Mouse (Mus musculus): ENCODE results near the gene Fgf13.

The Fgf13 gene

DNA sequence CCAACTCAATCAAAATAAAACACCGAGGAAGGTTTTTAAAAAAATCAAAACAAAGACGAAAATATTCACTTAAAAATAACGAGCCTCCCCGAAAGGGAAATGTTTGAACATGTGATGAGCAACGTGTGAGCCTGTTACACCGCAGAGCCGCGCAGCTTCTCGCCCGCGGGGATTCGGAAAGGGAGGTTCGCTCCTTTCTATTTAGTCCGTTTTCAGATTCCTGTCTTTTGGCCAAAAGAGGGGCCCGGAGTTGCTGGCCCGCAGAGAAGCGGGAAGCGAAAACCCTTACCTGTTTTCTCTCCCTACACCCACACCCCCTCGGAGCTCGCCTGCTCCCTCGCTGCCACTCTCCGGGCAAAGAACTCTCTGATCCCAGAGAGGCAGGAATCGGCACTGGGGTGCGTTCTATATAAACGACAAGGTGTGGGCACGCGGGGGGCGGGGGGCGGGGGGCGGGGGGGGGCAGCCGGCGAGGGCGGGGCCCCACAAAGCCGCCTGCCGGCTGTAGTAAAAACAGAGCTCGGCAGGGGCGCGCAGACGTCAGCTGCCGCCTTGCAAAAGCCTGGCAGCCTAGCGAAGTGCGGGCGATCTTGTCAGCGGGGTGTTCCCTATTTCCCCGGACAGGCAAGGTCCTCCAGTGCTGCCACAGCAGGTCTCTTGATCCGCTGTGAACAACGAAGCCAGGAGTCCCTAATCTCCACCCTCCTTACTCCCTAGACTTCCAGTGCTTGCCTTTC is at the start of gene Fgf13:
Fgf13 (minus strand) TSS at position 377 of the 737 bp plus-strand sequence.
- peak; percentile 11 for DNase-seq

DNA sequence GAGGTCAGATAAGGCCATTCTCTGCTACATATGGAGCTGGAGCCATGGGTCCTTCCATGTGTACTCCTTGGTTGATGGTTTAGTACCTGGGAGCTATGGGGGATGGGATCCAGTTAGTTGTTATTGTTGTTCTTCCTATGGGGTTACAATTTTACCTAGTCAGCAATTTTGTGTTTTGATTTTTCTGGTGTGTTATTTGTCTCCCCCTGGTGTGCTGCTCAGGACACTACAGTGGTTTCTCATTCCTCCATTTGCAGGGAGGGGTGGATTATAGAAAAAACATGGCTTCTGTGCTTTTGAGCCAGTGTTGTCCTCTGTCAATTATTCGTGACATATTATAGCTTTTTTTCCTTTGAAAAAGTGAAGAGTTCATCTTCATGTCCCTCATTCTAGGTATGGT is 38.7 kb upstream of the Fgf13 start:
- DNase-seq: no peak

- no peak for DNase-seq
Observed at GRCm38 (mm10) chrX:59589050-59589449, 21.2 kb upstream of the Fgf13 start.

- no peak for DNase-seq
Observed at GRCm38 (mm10) chrX:59585508-59586186, 17.8 kb upstream of the Fgf13 start.

DNA sequence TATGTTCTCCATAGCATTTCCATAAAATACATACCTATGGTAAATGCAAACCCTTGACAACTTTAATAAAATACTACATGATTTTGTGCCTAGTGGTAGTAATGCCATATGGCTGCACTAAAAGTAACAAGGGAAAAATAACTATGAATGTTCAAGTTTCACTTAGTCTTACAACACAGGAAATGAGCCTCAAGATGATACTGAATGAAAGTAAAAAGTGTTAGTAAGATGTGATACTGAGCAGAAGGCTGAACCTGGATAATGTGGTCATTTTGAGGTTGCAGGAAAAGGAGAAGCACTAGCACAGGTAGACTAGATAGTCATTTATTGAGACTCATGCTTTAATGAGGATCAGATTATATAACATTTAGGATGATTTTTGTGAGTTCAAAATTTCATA is 16.2 kb upstream of the Fgf13 start:
- no peak for DNase-seq

DNA sequence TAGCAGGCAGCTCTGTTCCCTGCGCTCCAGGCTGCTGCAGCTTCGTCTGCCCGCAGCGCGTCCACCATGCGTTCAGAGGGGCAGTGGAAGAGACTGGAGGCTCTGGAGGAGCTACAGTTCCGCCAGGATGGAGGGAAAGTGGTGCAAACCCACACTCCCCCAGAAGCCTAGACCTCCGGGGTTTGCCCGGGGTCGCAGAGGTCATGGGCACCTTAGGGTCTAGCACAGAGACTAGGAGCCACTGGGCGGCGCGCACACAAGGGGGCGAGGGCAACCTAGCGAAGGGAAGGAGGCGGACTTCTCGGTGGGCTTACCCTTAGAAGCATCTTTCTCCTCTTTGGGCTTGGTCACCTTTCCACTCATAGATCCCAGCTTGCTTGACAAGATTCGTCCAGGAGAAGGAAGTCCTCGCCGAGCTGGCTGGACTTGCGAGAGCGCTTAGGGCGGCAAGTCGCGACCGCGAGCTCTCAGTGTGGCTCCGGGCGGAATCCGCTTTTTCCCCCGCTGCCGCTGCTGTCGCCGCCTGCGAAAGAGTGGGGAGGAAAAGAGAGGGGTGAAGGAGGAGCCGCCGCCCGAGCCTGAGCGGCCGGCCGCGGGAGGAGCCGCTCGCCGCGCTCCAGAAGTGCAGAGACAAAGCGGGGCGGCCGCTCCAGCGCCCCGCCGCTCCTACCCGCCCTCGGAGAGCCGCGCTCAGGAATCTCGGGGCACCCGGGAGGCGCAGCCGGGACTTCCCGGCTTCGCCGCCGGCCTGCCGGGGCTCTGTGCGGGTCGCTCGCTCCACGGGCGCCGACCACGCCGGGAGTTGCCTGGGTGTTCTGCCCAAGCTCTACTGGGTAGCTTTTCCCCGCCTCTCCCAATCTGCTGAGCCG is 811 bp downstream of the Fgf13 start:
- peak; percentile 4 for DNase-seq

DNA sequence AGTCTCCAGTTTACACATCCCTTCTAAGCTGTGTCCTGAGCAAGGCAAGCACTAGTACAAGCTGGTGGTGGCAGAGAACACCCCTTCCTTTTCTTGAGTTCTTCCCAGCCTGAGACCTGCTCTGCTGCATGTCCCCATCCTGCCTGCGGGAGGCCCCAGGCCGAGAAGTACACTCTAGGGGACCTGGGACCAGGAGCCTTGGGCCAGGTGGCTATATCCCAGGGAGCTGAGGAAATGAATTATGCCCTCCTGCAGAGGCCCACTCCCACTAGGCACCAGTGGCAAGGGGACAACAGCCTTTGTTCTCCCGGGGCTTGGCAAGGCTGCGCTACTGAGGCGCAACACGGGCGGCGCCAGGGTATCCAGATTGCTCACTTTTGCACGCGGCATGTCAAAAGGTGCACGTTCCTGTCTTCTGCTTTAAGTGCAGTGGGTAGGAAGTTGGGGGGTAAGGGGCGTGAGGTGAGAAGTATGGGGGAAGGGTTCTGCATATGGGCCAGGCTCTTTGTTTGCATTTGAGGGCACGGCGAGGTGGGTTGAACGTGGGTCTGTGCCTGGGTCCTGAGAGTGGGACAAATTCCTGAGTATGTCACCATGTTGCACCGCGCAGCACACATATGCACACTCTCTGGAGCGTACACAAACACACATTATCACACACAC is 1.7 kb downstream of the Fgf13 start:
- peak; percentile 3 for DNase-seq

GRCm38 (mm10) chrX:59547931-59548330 is 19.9 kb downstream of the Fgf13 start:
- DNase-seq: no peak

DNA sequence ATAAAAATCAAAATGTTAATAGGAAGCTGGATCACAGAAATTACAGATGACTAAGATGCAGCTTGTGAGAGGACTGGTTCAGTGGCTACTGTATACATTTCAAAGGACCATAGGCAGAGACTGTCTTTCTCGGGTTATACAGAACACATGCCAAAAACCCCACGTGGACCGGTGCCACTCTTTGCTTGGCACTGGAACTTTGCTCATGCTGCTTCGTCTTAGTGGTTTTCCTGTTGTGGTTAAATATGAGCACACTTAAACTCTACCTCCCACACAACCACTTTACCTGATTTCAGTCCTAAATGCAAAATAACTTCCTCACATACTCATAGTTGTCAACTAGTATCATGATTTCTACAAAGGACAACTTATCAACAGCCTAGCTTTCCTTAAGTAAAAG is 59.6 kb downstream of the Fgf13 start:
- no peak for DNase-seq

DNA sequence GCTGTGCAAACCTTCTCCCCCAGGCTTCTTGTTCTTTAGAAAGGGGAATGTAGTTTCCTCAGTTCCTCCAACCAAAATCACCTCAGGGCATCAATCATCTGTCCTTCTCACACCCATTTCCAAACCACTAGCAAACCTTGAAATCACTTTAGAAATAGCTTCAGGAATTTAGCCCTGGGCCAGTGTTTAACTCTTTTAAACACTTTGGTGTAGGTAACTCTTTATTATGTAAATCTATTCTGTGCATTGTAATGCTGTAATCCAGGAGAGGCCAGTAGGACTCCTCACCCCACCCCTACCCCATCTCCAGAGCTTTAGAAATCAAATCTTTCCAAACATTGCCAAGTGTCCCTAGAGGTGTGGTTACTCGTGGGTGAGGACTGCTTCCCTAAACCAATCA is 74.5 kb downstream of the Fgf13 start:
- DNase-seq: no peak

DNA sequence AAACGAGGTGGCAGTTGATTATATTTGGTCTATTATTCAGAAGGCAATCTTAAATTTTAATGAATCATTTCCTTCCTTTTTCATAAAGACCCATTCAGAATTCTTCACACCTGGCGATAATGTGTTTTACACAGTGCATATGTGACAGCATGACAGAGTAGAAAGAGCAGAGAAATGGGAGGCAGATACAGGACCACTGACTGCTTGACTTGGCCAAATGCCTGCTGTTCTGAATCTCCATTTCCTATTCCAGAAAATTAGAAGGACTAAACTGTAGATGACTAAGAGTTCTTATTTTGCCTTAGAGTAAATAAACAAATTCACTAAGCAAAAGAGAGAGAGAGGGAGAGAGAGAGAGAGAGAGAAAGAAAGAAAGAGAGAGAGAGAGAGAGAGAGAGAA is 82.4 kb downstream of the Fgf13 start:
- no peak for DNase-seq

- no peak for DNase-seq
Observed at GRCm38 (mm10) chrX:59402596-59403285, 165.1 kb downstream of the Fgf13 start.

- peak; percentile 19 for DNase-seq
Observed at GRCm38 (mm10) chrX:59290916-59291411, 276.9 kb downstream of the Fgf13 start.

DNA sequence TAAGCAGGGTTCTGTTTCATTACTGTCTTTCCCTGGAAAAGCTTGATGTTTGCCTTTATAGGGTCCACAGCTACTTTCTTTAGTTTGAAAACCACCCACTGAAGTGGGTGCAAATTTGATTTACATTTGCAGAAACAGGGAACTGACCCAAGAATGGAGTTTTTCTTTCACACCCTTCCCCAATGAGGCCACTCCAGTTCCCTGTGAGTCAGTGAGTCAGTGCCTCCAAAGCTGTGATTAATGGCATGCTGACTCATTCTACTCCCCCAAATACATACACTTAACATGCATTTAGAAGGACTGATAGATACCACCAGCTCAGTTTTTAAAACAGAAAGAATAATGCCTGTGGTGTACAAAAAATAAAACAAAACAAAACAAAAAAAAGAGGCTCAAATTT is 316.3 kb downstream of the Fgf13 start:
- no peak for DNase-seq

GRCm38 (mm10) chrX:59243752-59244151 is 324.1 kb downstream of the Fgf13 start:
- no peak for DNase-seq

GRCm38 (mm10) chrX:59243176-59243575 is 324.7 kb downstream of the Fgf13 start:
- DNase-seq: no peak

- DNase-seq: no peak
Observed at GRCm38 (mm10) chrX:59241460-59241747, 326.5 kb downstream of the Fgf13 start.

DNA sequence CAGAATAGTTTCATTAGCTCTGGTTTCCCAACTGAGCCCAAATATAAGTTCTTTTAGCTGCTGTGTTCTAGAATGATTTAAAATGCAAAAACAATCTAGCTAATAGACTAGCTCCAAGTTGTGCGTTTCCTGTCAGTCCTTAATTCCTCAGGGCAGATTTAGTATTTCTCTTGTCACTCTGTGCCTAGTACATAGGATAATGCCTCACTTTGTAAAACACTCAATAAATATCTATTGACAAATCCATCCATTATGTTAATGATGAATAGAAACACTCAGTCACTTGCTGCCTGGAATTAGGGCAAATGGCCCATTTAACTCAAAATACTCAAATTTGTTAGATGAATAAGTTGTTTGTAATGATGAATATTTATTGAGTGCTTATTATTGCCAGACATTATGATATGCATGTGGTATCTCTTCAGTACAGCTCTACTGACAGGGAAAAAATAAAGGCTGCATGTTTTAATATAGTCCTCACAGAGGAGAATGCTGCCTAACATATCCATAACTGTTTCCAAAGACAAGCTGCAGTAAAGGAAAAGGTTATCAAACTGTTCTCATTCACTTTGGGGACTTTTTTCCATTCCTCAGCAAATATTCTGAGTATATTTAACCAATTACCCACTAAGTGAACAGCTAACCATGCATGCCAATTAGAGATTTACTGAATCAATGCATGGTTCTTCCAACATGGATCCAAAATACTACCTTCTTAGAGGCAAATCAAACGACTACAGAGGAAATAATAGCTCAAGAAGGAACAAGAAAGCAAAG is 327.0 kb downstream of the Fgf13 start:
- DNase-seq: no peak

DNA sequence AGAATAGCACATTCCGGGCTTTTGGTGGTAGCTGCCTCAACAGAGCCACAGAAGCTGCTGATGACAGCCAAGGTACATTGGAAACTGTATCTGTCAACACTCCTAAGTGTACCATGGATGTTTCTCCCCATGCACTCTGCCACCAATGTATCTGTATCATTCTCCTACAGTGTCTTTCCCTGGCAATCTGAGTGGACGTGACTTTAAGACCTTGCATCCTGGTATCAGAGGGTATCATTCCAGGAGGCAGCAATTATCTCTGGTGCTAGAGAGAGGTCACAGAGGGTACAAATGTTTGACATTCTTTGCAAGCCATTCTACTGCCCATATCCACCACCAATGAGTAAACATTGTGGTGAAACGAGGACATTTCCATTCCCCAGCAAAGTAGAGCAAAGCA is 347.2 kb downstream of the Fgf13 start:
- no peak for DNase-seq

DNA sequence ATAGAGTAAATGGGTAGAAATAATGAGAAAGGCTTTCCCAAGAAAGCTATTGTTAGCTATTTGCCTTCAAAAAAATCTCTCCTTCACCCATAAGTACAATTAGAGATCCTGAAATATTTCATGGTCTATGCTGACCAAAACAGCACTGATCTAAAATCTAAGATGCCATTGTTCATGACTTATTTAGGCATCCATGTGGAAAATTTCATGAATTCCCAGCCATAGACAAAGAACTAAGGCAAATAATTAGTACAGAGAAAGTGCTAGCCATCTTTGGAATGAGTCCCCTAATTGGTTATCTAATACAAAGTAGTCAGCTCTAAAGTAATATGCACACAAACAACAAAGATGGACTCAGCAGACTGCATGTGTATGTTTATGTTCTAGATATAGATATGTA is 366.7 kb downstream of the Fgf13 start:
- DNase-seq: no peak

DNA sequence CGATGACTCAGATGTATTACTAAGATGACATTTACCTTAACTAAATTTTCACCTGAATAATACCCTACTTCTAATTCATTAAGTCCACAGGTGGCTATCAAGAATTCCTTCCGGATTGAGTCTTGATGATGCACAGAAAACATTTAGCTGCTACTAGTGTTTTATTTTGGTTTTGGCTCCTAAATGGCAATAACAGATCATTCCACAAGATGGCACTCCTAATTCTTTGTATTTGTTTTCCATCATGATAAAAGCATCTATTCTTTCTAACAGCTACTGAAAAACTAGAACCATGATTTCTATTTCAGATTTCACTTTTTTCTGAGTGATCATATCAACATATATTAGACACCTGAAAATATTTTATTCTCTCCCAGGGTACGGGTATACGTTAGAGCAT is 373.7 kb downstream of the Fgf13 start:
- no peak for DNase-seq

DNA sequence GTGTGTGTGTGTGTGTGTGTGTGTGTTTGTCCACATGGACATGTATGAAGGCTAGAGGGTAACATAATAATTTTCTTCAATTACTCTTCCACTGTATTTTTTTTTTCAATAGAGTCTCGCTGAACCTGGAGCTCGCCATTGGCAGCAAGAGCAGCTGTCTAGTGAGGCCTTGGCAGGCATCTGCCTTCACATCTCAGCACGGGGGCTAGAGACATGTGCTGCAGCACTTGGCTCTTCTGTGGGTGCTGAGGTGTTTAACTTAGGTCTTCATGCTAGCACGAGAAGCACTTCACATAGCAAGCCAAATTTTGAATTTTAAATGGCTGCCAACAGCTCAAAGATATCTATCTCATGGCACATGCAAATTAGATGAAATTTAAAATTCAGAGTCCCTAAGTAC is 380.9 kb downstream of the Fgf13 start:
- DNase-seq: no peak

Measured in kidney, adult 18-20 months (tissue).